Mouse (Mus musculus) G1E (cell line): ENCODE data around the gene Arid2. TPM values are rescaled to one million over a fixed set of nuclear protein-coding genes. Genes with fewer than 3 reads are reported as not detected.
A peak's percentile ranks its signal among the peaks of the same experiment; 100 is the strongest.
"Not testable (repeated sequence)": the region's sequence is repeated elsewhere in the genome, so short reads cannot be mapped to it uniquely, and the experiment has no call there.

ENCODE experiments used
- ATAC-seq: 2 replicates; pipeline ENCODE4 v1.8.0; 2016; ENCODE audit warnings: mild to moderate bottlenecking; ENCODE audit not compliant: insufficient number of reproducible peaks, poor library complexity, low FRiP score, severe bottlenecking; ENCODE audit errors: extremely low read depth
- DNase-seq: peaks from one replicate; pipeline ENCODE4 v3.0.0; 2012; ENCODE audit warnings: low spot score
- H3K27me3 ChIP-seq: 2 replicates; pipeline ENCODE4 v1.6.1; 2012; ENCODE audit warnings: mild to moderate bottlenecking, low read length, inconsistent platforms; ENCODE audit not compliant: insufficient read depth
- H3K36me3 ChIP-seq: replicated peaks from 2 replicates; pipeline ENCODE3; 2012; ENCODE audit warnings: mild to moderate bottlenecking, inconsistent platforms
- H3K4me1 ChIP-seq: 2 replicates; pipeline ENCODE4 v1.6.1; 2012; ENCODE audit warnings: low read depth, low read length, inconsistent platforms, mixed read lengths; ENCODE audit not compliant: insufficient read depth
- H3K4me3 ChIP-seq: 2 replicates; pipeline ENCODE4 v1.5.1; 2012; ENCODE audit warnings: low read depth, mild to moderate bottlenecking, inconsistent platforms, low read length, moderate library complexity, mixed read lengths
- H3K9me3 ChIP-seq: replicated peaks from 2 replicates; pipeline ENCODE4 v1.6.1; 2012; ENCODE audit warnings: inconsistent platforms
- CTCF ChIP-seq: IDR thresholded peaks from 2 replicates; pipeline ENCODE4 v1.5.1; 2012; ENCODE audit warnings: low read depth, low read length, inconsistent platforms, mixed read lengths
- GATA1 ChIP-seq: IDR thresholded peaks from 2 replicates; pipeline ENCODE4 v1.6.1; 2012; ENCODE audit warnings: borderline replicate concordance, low read length, inconsistent platforms, mixed read lengths
- GATA2 ChIP-seq: IDR thresholded peaks from 2 replicates; pipeline ENCODE4 v1.6.1; 2012; ENCODE audit warnings: low read depth, low read length, inconsistent platforms, borderline replicate concordance
- POLR2AphosphoS5 ChIP-seq: IDR thresholded peaks from 2 replicates; pipeline ENCODE4 v1.6.1; 2012; ENCODE audit warnings: low read depth, low read length, inconsistent platforms; ENCODE audit not compliant: insufficient replicate concordance
- TAL1 ChIP-seq: conservative IDR thresholded peaks from 2 replicates; pipeline ENCODE4 v1.6.1; 2012; ENCODE audit warnings: low read depth, low read length, inconsistent platforms, mixed read lengths
- polyA plus RNA-seq: library from polyadenylated mRNA; stranded (reverse); fragments of >175 nt; gene quantifications from 2 replicates; pipeline ENCODE4 v1.2.3, GENCODE M21; 2012
- total RNA-seq, 2 experiments: library from RNA; stranded (forward) in 1 of 2; stranded (reverse) in 1 of 2; fragments of 200-1000 nt in 1 of 2; fragments of >200 nt in 1 of 2; fragmentation: Nextera tagmentation in 1 of 2; gene quantifications; 2 replicates each; pipeline ENCODE4 v1.2.3; 2014 to 2017

Arid2 gene
- total RNA-seq (2014; fragmentation: Nextera tagmentation) (95.3 and 100 TPM in 2 replicates), total RNA-seq (2017) (45.8 and 48.7 TPM in 2 replicates), polyA plus RNA-seq (15.8 and 16.0 TPM in 2 replicates)

DNA sequence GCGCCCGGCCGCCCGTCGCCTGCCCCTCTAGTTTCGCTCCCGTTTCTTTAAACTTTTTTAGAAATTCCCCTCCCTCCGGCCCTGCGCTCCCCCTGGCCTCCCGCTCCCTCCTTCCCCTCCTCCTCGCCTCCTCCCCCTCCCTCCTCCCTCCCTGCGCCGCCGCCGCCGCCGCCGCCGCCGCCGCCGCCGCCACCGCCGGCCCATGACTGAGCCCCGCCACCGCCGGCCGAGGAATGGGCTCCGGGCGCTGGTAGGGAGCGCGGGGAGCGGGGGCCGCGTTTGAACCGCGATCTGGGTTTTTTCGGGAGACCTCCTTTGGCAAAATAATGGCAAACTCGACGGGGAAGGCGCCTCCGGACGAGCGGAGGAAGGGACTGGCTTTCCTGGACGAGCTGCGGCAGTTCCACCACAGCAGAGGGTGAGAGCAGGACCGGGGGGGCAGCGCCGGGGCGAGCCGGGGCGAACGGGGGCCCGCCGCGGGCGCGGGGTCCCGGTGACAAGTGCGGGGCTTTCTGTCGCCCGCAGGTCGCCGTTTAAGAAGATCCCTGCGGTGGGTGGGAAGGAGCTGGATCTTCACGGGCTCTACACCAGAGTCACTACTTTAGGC lies at the start of gene Arid2:
Arid2 (plus strand) TSS at position 150 of the 607 bp plus-strand sequence.
- ATAC-seq (no peak), DNase-seq (peak; percentile 57)
- Histone ChIP-seq H3K4me3 (peak within 1 kb of the TSS; percentile 92), H3K36me3 (peaks cover 18% of the 10 kb centered on the region), H3K27me3 (no peaks in the 10 kb centered on the region), H3K4me1 (peaks cover 27% of the 10 kb centered on the region), H3K9me3 (no peaks in the 10 kb centered on the region)
- TF ChIP-seq GATA2 (no peak), POLR2AphosphoS5 (no peak), TAL1 (no peak), CTCF (no peak), GATA1 (no peak)

GRCm38 (mm10) chr15:96238071-96238470 lies 49.2 kb upstream of the Arid2 start:
- DNase-seq: no peak
- H3K36me3 ChIP-seq: no peaks in the 10 kb centered on the region
- H3K9me3 ChIP-seq: no peaks in the 10 kb centered on the region; the same call in 1 of the 2 replicates
- H3K4me3 ChIP-seq: no peak overlapping the region
- TF ChIP-seq GATA2 (no peak), POLR2AphosphoS5 (no peak), CTCF (no peak), GATA1 (no peak), TAL1 (no peak)
- ATAC-seq: peak; percentile 34; the same call in 1 of the 2 replicates
- no peaks in the 10 kb centered on the region for H3K4me1 ChIP-seq
- no peaks in the 10 kb centered on the region for H3K27me3 ChIP-seq

DNA sequence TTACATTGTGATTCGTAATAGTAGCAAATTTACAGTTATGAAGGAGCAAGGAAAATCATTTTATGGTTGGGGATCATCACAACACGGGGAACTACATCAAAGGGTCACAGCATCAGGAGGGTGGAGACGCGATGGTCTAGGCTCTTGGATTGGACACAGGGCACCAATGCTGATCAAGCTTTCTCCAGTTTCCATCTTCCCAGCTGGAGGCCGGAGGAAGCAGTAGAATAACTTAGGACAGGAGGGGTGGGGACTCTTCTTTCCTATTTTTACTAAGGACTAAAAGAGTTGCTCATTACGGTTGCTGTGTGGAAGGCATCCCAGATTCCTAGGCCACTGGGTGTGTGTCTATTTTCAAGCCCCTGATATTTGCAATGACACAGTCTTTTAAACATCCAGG lies 43.1 kb upstream of the Arid2 start:
- no peaks in the 10 kb centered on the region for H3K27me3 ChIP-seq
- DNase-seq (no peak), ATAC-seq (no peak)
- H3K4me1 ChIP-seq: no peaks in the 10 kb centered on the region
- TF ChIP-seq CTCF (no peak), GATA1 (no peak)
- H3K36me3 ChIP-seq: no peaks in the 10 kb centered on the region
- H3K9me3 ChIP-seq: no peaks in the 10 kb centered on the region; the same call in 1 of the 2 replicates
- no peak overlapping the region for H3K4me3 ChIP-seq

DNA sequence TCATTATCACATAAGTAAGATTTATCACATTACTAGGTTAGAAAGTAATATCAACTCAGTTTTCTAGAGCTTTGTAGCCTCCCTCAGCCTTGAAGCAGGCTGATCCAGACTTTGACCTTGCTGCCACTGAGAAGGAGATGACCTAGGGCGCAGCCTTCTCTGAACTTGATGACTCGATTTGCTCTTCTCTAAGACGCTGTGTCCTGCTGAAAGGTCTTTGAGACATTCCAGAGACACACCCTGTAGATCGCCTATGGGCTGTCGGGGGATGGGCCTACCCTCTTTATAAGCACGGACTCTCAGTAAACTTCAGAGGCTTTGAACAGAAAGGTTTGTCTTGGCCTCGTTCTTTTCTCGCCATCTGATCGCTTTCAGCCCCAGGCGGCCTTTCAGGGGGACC lies 42.6 kb upstream of the Arid2 start:
- H3K4me1 ChIP-seq, DNase-seq, H3K36me3 ChIP-seq, H3K27me3 ChIP-seq, ATAC-seq, H3K9me3 ChIP-seq, H3K4me3 ChIP-seq: not testable (repeated sequence)

GRCm38 (mm10) chr15:96253827-96254226 lies 33.5 kb upstream of the Arid2 start:
- Histone ChIP-seq H3K36me3 (no peaks in the 10 kb centered on the region), H3K4me1 (no peaks in the 10 kb centered on the region), H3K4me3 (no peak overlapping the region), H3K9me3 (no peaks in the 10 kb centered on the region), H3K27me3 (peaks cover 10% of the 10 kb centered on the region)
- TF ChIP-seq POLR2AphosphoS5 (no peak), GATA2 (no peak), GATA1 (no peak), TAL1 (no peak), CTCF (no peak)
- no peak for ATAC-seq
- no peak for DNase-seq

GRCm38 (mm10) chr15:96254356-96254755 lies 33.0 kb upstream of the Arid2 start:
- DNase-seq: no peak
- no peaks in the 10 kb centered on the region for H3K9me3 ChIP-seq
- peaks cover 10% of the 10 kb centered on the region for H3K27me3 ChIP-seq
- no peak overlapping the region for H3K4me3 ChIP-seq
- TF ChIP-seq GATA1: no peak
- TF ChIP-seq CTCF: no peak
- TF ChIP-seq TAL1: no peak
- TF ChIP-seq GATA2: no peak
- no peak for TF ChIP-seq POLR2AphosphoS5
- no peaks in the 10 kb centered on the region for H3K36me3 ChIP-seq
- no peak for ATAC-seq
- H3K4me1 ChIP-seq: no peaks in the 10 kb centered on the region

- no peak overlapping the region for H3K4me3 ChIP-seq
- DNase-seq: no peak
- ATAC-seq: no peak
- H3K4me1 ChIP-seq: no peaks in the 10 kb centered on the region
- no peak for TF ChIP-seq POLR2AphosphoS5
- TF ChIP-seq CTCF: no peak
- no peak for TF ChIP-seq GATA2
- no peak for TF ChIP-seq TAL1
- no peak for TF ChIP-seq GATA1
- peaks cover 10% of the 10 kb centered on the region for H3K27me3 ChIP-seq
- H3K9me3 ChIP-seq: no peaks in the 10 kb centered on the region
- H3K36me3 ChIP-seq: no peaks in the 10 kb centered on the region
Observed at GRCm38 (mm10) chr15:96257781-96258180, 29.5 kb upstream of the Arid2 start.
